Comparison of ENCODE assay signal across 8 mouse cellular contexts in the genomic region with DNA sequence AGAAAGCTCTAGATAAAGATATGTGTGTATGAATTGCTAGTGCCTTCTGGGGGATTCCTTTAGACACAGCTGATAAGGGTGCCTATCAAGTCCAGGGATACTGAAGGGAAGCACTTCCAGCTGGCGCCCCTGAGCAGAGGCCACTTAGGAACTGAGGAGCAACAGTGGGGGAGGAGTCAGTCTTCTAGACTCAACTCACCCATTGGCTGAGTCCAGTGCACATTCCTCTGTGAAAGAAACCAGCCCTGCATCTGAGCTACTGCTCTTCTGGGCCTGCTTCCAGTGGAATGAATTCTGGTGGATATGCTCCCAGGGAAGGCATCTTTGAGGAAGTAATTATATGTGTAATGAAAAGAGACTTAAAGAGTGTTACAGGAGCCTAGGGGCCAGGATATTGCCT.
DNase-seq lines count a peak whose midpoint lies in the region; ATAC-seq and TF ChIP-seq lines count a peak whose summit lies in the region.

No protein-coding gene starts in this region.

- H3K4me3 ChIP-seq in heart, embryonic 13.5 days: no peak overlapping the region
- no peak overlapping the region for H3K4me3 ChIP-seq in hindbrain, embryonic 12.5 days
- H3K4me3 ChIP-seq in stomach, postnatal 0 days (ENCODE audit: low read depth, low read length): no peak overlapping the region

- H3K9me3 ChIP-seq in heart, embryonic 13.5 days: no peaks in the 10 kb centered on the region
- H3K9me3 ChIP-seq in hindbrain, embryonic 12.5 days (replicated peaks): no peaks in the 10 kb centered on the region
- no peaks in the 10 kb centered on the region for H3K9me3 ChIP-seq in stomach, postnatal 0 days (ENCODE audit: control insufficient read depth, low read length)

- no peak overlapping the region for H3K27ac ChIP-seq in heart, embryonic 13.5 days (replicated peaks)
- H3K27ac ChIP-seq in hindbrain, embryonic 12.5 days: no peak overlapping the region
- H3K27ac ChIP-seq in stomach, postnatal 0 days (replicated peaks): no peak overlapping the region

- H3K4me2 ChIP-seq in heart, embryonic 13.5 days: no peak overlapping the region
- H3K4me2 ChIP-seq in hindbrain, embryonic 12.5 days (replicated peaks): no peak overlapping the region
- H3K4me2 ChIP-seq in stomach, postnatal 0 days (replicated peaks; ENCODE audit: low read depth): no peak overlapping the region

- H3K9ac ChIP-seq in heart, embryonic 13.5 days: no peak overlapping the region
- no peak overlapping the region for H3K9ac ChIP-seq in hindbrain, embryonic 12.5 days
- H3K9ac ChIP-seq in stomach, postnatal 0 days (ENCODE audit: low read length): no peak overlapping the region

- no peak for TF ChIP-seq EP300 in stomach, postnatal 0 days (optimal IDR thresholded peaks at IDR 0.05)

- H3K27me3 ChIP-seq in heart, embryonic 13.5 days (replicated peaks): no peaks in the 10 kb centered on the region
- no peaks in the 10 kb centered on the region for H3K27me3 ChIP-seq in hindbrain, embryonic 12.5 days
- no peaks in the 10 kb centered on the region for H3K27me3 ChIP-seq in stomach, postnatal 0 days (ENCODE audit: control insufficient read depth, insufficient read depth, low read length)

- DNase-seq in heart, adult 11 months: no peak
- peak; percentile 8 for DNase-seq in lung, postnatal 10 days
- DNase-seq in lung, postnatal 14 days: no peak
- DNase-seq in stomach, postnatal 0 days (ENCODE audit: low spot score): no peak
- no peak for DNase-seq in thymus, postnatal 0 days (ENCODE audit: low spot score)
- no peak for DNase-seq in gastrocnemius, adult 8-10 months (ENCODE audit: low spot score in 2 of 2)

- no peaks in the 10 kb centered on the region for H3K36me3 ChIP-seq in heart, embryonic 13.5 days
- H3K36me3 ChIP-seq in hindbrain, embryonic 12.5 days: no peaks in the 10 kb centered on the region
- no peaks in the 10 kb centered on the region for H3K36me3 ChIP-seq in stomach, postnatal 0 days (ENCODE audit: control insufficient read depth, insufficient read depth, low read length)

- ATAC-seq in heart, embryonic 13.5 days (ENCODE audit: extremely low read depth, insufficient number of reproducible peaks, low FRiP score, low TSS enrichment): peak; percentile 46; the same call in 1 of the 2 replicates
- ATAC-seq in hindbrain, embryonic 12.5 days (ENCODE audit: low FRiP score): peak; percentile 38; the same call in 1 of the 2 replicates
- peak; percentile 42; the same call in 1 of the 2 replicates for ATAC-seq in stomach, postnatal 0 days (ENCODE audit: low FRiP score, low TSS enrichment)

- no peak for TF ChIP-seq CTCF in stomach, postnatal 0 days (IDR thresholded peaks at IDR 0.05; ENCODE audit: low read depth)

- H3K4me1 ChIP-seq in heart, embryonic 13.5 days: peaks cover 11% of the 10 kb centered on the region
- H3K4me1 ChIP-seq in hindbrain, embryonic 12.5 days: peaks cover 4% of the 10 kb centered on the region; the same call in 1 of the 2 replicates
- no peaks in the 10 kb centered on the region for H3K4me1 ChIP-seq in stomach, postnatal 0 days (replicated peaks; ENCODE audit: control insufficient read depth, insufficient read depth)

- 9% methylated on average over 1 of the region's 1 CpGs for WGBS in heart, embryonic 13.5 days
- 50% methylated on average over 1 of the region's 1 CpGs for WGBS in hindbrain, embryonic 12.5 days
- 54% methylated on average over 1 of the region's 1 CpGs for WGBS in stomach, postnatal 0 days
